Mouse (Mus musculus) embryonic stem cell, embryonic (primary cell): Measurements from ENCODE around the gene Bpifb5.
"Not testable (repeated sequence)": the region's sequence is repeated elsewhere in the genome, so short reads cannot be mapped to it uniquely, and the experiment has no call there.

Source experiments
- CTCF ChIA-PET, 4 experiments: fragments of 300-600 bp in 2 of 4; fragments of 350-600 bp in 2 of 4; sonication (Branson Sonifier 250); formaldehyde crosslinking; loops; one replicate each; lab custom pipeline; 2022; ENCODE audit warnings: inconsistent platforms in 2 of 4; lab: Charles Lee
- POLR2A ChIA-PET, 4 experiments: fragments of 300-600 bp in 2 of 4; fragments of 350-600 bp in 2 of 4; sonication (Branson Sonifier 250); formaldehyde crosslinking; loops; one replicate each; lab custom pipeline; 2022; ENCODE audit warnings: antibody characterized with exemption in 4 of 4, inconsistent platforms in 1 of 4; lab: Charles Lee

Gene Bpifb5

GRCm38 (mm10) chr2:154215191-154215590 lies 8.4 kb upstream of the Bpifb5 start:
- ChIA-PET CTCF (interaction anchor here (0.6 to 5.4 kb wide), 24 partner anchors 8 to 371 kb away, joined by 3 to 46 read pairs (median 3); partner anchors contain the start of genes Bpifb5 (in 4 of the 4) and Bpifb1 (in 1 of the 4)), POLR2A (interaction anchor here in 2 of 4 experiments (0.7 to 6.6 kb wide), 5 partner anchors 9 to 158 kb away, joined by 4 to 37 read pairs (median 5); partner anchors contain the start of genes Bpifb5 (in 1 of the 2) and Cdk5rap1 (in 1 of the 2))

- ChIA-PET POLR2A (no interaction called here), CTCF (interaction anchor here in 1 of 4 experiments (1.0 kb wide), 1 partner anchor 13 kb away, joined by 3 read pairs; no protein-coding TSS in a partner anchor)
Observed at GRCm38 (mm10) chr2:154219950-154220349, 3.6 kb upstream of the Bpifb5 start.

GRCm38 (mm10) chr2:154223917-154224273 lies 353 bp downstream of the Bpifb5 start:
- CTCF ChIA-PET: interaction anchor here (0.6 to 4.3 kb wide), 13 partner anchors 9 to 270 kb away, joined by 3 to 27 read pairs (median 4); no protein-coding TSS in a partner anchor
- POLR2A ChIA-PET: interaction anchor here in 3 of 4 experiments (0.5 to 3.8 kb wide), 28 partner anchors 9 to 484 kb away, joined by 3 to 37 read pairs (median 4); no protein-coding TSS in a partner anchor

GRCm38 (mm10) chr2:154226991-154227390 lies 3.4 kb downstream of the Bpifb5 start:
- POLR2A ChIA-PET: interaction anchor here in 1 of 4 experiments (1.0 to 1.9 kb wide), 4 partner anchors 12 to 146 kb away, joined by 3 to 5 read pairs (median 4); partner anchors contain the start of gene Cdk5rap1
- CTCF ChIA-PET: interaction anchor here in 2 of 4 experiments (0.8 to 4.3 kb wide), 4 partner anchors 13 to 111 kb away, joined by 3 to 27 read pairs (median 4); no protein-coding TSS in a partner anchor

GRCm38 (mm10) chr2:154227830-154228229 lies 4.3 kb downstream of the Bpifb5 start:
- POLR2A ChIA-PET: interaction anchor here in 1 of 4 experiments (0.6 to 1.9 kb wide), 5 partner anchors 12 to 199 kb away, joined by 3 to 5 read pairs (median 3); no protein-coding TSS in a partner anchor
- CTCF ChIA-PET: interaction anchor here in 1 of 4 experiments (1.0 kb wide), 1 partner anchor 21 kb away, joined by 3 read pairs; no protein-coding TSS in a partner anchor

- CTCF ChIA-PET: interaction anchor here in 3 of 4 experiments (1.1 to 2.5 kb wide), 4 partner anchors 18 to 67 kb away, joined by 3 to 8 read pairs (median 4); no protein-coding TSS in a partner anchor
- POLR2A ChIA-PET: interaction anchor here in 2 of 4 experiments (1.4 to 3.2 kb wide), 3 partner anchors 9 to 54 kb away, joined by 3 to 20 read pairs (median 8); partner anchors contain the start of gene Bpifb5 (in 2 of the 2)
Observed at GRCm38 (mm10) chr2:154233426-154233825, 9.9 kb downstream of the Bpifb5 start.

GRCm38 (mm10) chr2:154240771-154241170 lies 17.2 kb downstream of the Bpifb5 start:
- POLR2A ChIA-PET: interaction anchor here in 1 of 4 experiments (1.2 to 2.0 kb wide), 2 partner anchors 9 to 17 kb away, joined by 3 to 8 read pairs; partner anchors contain the start of gene Bpifb5
- CTCF ChIA-PET: interaction anchor here in 1 of 4 experiments (0.6 kb wide), 1 partner anchor 60 kb away, joined by 4 read pairs; no protein-coding TSS in a partner anchor

GRCm38 (mm10) chr2:154242726-154243125 lies 19.2 kb downstream of the Bpifb5 start:
- ChIA-PET CTCF (interaction anchor here in 1 of 4 experiments (1.2 kb wide), 1 partner anchor 58 kb away, joined by 4 read pairs; no protein-coding TSS in a partner anchor), POLR2A (interaction anchor here in 1 of 4 experiments (1.2 kb wide), 1 partner anchor 19 kb away, joined by 4 read pairs; the partner anchor contains the start of gene Bpifb5)

GRCm38 (mm10) chr2:154243356-154244036 lies 20.0 kb downstream of the Bpifb5 start:
- POLR2A ChIA-PET: interaction anchor here in 2 of 4 experiments (1.0 to 1.7 kb wide), 4 partner anchors 20 to 26 kb away, joined by 3 to 11 read pairs (median 4); partner anchors contain the start of gene Bpifb5 (in 2 of the 2)
- CTCF ChIA-PET: interaction anchor here in 1 of 4 experiments (0.6 kb wide), 1 partner anchor 905 kb away, joined by 5 read pairs; no protein-coding TSS in a partner anchor

- ChIA-PET POLR2A (interaction anchor here in 1 of 4 experiments (0.6 kb wide), 1 partner anchor 645 kb away, joined by 3 read pairs; no protein-coding TSS in a partner anchor), CTCF (no interaction called here)
Observed at GRCm38 (mm10) chr2:154245322-154245721, 21.8 kb downstream of the Bpifb5 start.

GRCm38 (mm10) chr2:154255254-154255653 lies 31.7 kb downstream of the Bpifb5 start:
- CTCF ChIA-PET: interaction anchor here in 1 of 4 experiments (1.3 kb wide), 1 partner anchor 45 kb away, joined by 3 read pairs; no protein-coding TSS in a partner anchor
- POLR2A ChIA-PET: interaction anchor here in 1 of 4 experiments (0.6 kb wide), 1 partner anchor 301 kb away, joined by 5 read pairs; no protein-coding TSS in a partner anchor

- POLR2A ChIA-PET: interaction anchor here in 1 of 4 experiments (0.6 kb wide), 1 partner anchor 302 kb away, joined by 5 read pairs; no protein-coding TSS in a partner anchor
- CTCF ChIA-PET: interaction anchor here in 1 of 4 experiments (1.3 kb wide), 1 partner anchor 45 kb away, joined by 3 read pairs; no protein-coding TSS in a partner anchor
Observed at GRCm38 (mm10) chr2:154255770-154256169, 32.2 kb downstream of the Bpifb5 start.

- CTCF ChIA-PET: not testable (repeated sequence)
- POLR2A ChIA-PET: interaction anchor here in 1 of 4 experiments (0.6 kb wide), 1 partner anchor 25 kb away, joined by 3 read pairs; no protein-coding TSS in a partner anchor
Observed at GRCm38 (mm10) chr2:154257554-154257953, 34.0 kb downstream of the Bpifb5 start, which contains the start of gene Bpifb9a. TSS of gene Bpifb9a (plus strand) at chr2:154257854.

- CTCF ChIA-PET, POLR2A ChIA-PET: not testable (repeated sequence)
Observed at GRCm38 (mm10) chr2:154264397-154264796, 40.9 kb downstream of the Bpifb5 start.
